31 mouse cellular contexts compared by ENCODE assay signal in genomic region chr4:71765529-71765928, GRCm38 (mm10). TPM values are rescaled to one million over a fixed set of nuclear protein-coding genes. Genes with fewer than 3 reads are reported as not detected.
A peak's percentile ranks its signal among the peaks of the same experiment; 100 is the strongest.
DNase-seq lines count a peak whose midpoint lies in the region; ATAC-seq lines count a peak whose summit lies in the region.
"Had no signal": no experiment of that assay in that cellular context is flagged by ENCODE, and none has a peak within 500 bp of the region (broad histone marks: within the 10 kb centered on the region; RNA-seq: fewer than 3 reads in every experiment).

No protein-coding gene starts in this region.

- H3K9ac ChIP-seq in hindbrain, embryonic 16.5 days (ENCODE audit: low read depth, low read length) = no peak overlapping the region
- H3K9ac ChIP-seq in midbrain, embryonic 12.5 days (replicated peaks) = no peak overlapping the region
- no peak overlapping the region for H3K9ac ChIP-seq in midbrain, embryonic 14.5 days (replicated peaks; ENCODE audit: low read length)
- H3K9ac ChIP-seq in forebrain, embryonic 14.5 days (ENCODE audit: low read length) = no peak overlapping the region
- H3K9ac ChIP-seq in midbrain, embryonic 13.5 days (replicated peaks) = no peak overlapping the region
- H3K9ac ChIP-seq in intestine, embryonic 16.5 days (ENCODE audit: low read depth, low read length) = no peak overlapping the region
- H3K9ac ChIP-seq: embryonic facial prominence, embryonic 15.5 days; heart, embryonic 12.5 days; liver, embryonic 12.5 days; liver, postnatal 0 days had no signal

- H3K36me3 ChIP-seq in hindbrain, embryonic 10.5 days = no peaks in the 10 kb centered on the region
- H3K36me3 ChIP-seq in hindbrain, embryonic 16.5 days (ENCODE audit: control insufficient read depth, insufficient read depth, low read length) = no peaks in the 10 kb centered on the region
- H3K36me3 ChIP-seq in midbrain, embryonic 12.5 days = no peaks in the 10 kb centered on the region
- H3K36me3 ChIP-seq in midbrain, embryonic 14.5 days (ENCODE audit: control insufficient read depth, insufficient read depth, low read length) = no peaks in the 10 kb centered on the region
- no peaks in the 10 kb centered on the region for H3K36me3 ChIP-seq in forebrain, embryonic 14.5 days (ENCODE audit: control insufficient read depth, insufficient read depth, low read length)
- no peaks in the 10 kb centered on the region for H3K36me3 ChIP-seq in midbrain, embryonic 13.5 days
- no peaks in the 10 kb centered on the region for H3K36me3 ChIP-seq in intestine, embryonic 16.5 days (ENCODE audit: control insufficient read depth, insufficient read depth, low read length)
- H3K36me3 ChIP-seq: embryonic facial prominence, embryonic 15.5 days; heart, embryonic 12.5 days; liver, embryonic 12.5 days had no signal

- 80% methylated on average over 1 of the region's 1 CpGs for WGBS in hindbrain, embryonic 10.5 days
- WGBS in hindbrain, embryonic 16.5 days = 51% methylated on average over 1 of the region's 1 CpGs
- 74% methylated on average over 1 of the region's 1 CpGs for WGBS in midbrain, embryonic 12.5 days
- WGBS in midbrain, embryonic 14.5 days = 70% methylated on average over 1 of the region's 1 CpGs
- WGBS in forebrain, embryonic 14.5 days = 28% methylated on average over 1 of the region's 1 CpGs
- 59% methylated on average over 1 of the region's 1 CpGs for WGBS in midbrain, embryonic 13.5 days
- WGBS in intestine, embryonic 16.5 days = 74% methylated on average over 1 of the region's 1 CpGs

- no peak overlapping the region for H3K4me2 ChIP-seq in hindbrain, embryonic 16.5 days (ENCODE audit: low read length)
- no peak overlapping the region for H3K4me2 ChIP-seq in midbrain, embryonic 12.5 days (replicated peaks)
- H3K4me2 ChIP-seq in midbrain, embryonic 14.5 days (ENCODE audit: low read length) = no peak overlapping the region
- H3K4me2 ChIP-seq in forebrain, embryonic 14.5 days (ENCODE audit: low read length) = no peak overlapping the region
- no peak overlapping the region for H3K4me2 ChIP-seq in midbrain, embryonic 13.5 days (replicated peaks)
- no peak overlapping the region for H3K4me2 ChIP-seq in intestine, embryonic 16.5 days (ENCODE audit: low read depth, low read length)
- H3K4me2 ChIP-seq: embryonic facial prominence, embryonic 15.5 days; heart, embryonic 12.5 days; liver, embryonic 12.5 days had no signal

- no peak for ATAC-seq in hindbrain, embryonic 16.5 days
- ATAC-seq in midbrain, embryonic 12.5 days (ENCODE audit: low FRiP score, low read depth) = peak; percentile 14
- no peak for ATAC-seq in midbrain, embryonic 14.5 days (ENCODE audit: low FRiP score, low TSS enrichment)
- peak; percentile 33 for ATAC-seq in forebrain, embryonic 14.5 days
- ATAC-seq in midbrain, embryonic 13.5 days = peak; percentile 21; the same call in 1 of the 2 replicates
- no peak for ATAC-seq in intestine, embryonic 16.5 days
- ATAC-seq: CD4-positive, CD25-positive, alpha-beta regulatory T cell, adult 4 months; intestine, postnatal 0 days; liver, embryonic 12.5 days; liver, postnatal 0 days; lung, postnatal 0 days had no signal

- no peak overlapping the region for H3K4me3 ChIP-seq in hindbrain, embryonic 10.5 days
- no peak overlapping the region for H3K4me3 ChIP-seq in hindbrain, embryonic 16.5 days (ENCODE audit: low read length)
- no peak overlapping the region for H3K4me3 ChIP-seq in midbrain, embryonic 12.5 days
- H3K4me3 ChIP-seq in midbrain, embryonic 14.5 days (replicated peaks; ENCODE audit: low read depth, low read length) = no peak overlapping the region
- no peak overlapping the region for H3K4me3 ChIP-seq in forebrain, embryonic 14.5 days (ENCODE audit: low read depth, low read length)
- H3K4me3 ChIP-seq in midbrain, embryonic 13.5 days (replicated peaks) = no peak overlapping the region
- H3K4me3 ChIP-seq in intestine, embryonic 16.5 days (ENCODE audit: low read length) = no peak overlapping the region
- H3K4me3 ChIP-seq: embryonic facial prominence, embryonic 15.5 days; gastrocnemius, adult 2 months; heart, embryonic 12.5 days; liver, embryonic 12.5 days; megakaryocyte, embryonic 14.5 days had no signal

- H3K27me3 ChIP-seq in hindbrain, embryonic 10.5 days (ENCODE audit: insufficient read depth, poor library complexity, severe bottlenecking) = peaks cover 16% of the 10 kb centered on the region
- no peaks in the 10 kb centered on the region for H3K27me3 ChIP-seq in hindbrain, embryonic 16.5 days (replicated peaks; ENCODE audit: control insufficient read depth, insufficient read depth, low read length)
- H3K27me3 ChIP-seq in midbrain, embryonic 12.5 days = no peaks in the 10 kb centered on the region
- no peaks in the 10 kb centered on the region; the same call in 1 of the 2 replicates for H3K27me3 ChIP-seq in midbrain, embryonic 14.5 days (ENCODE audit: control insufficient read depth, insufficient read depth, low read length)
- H3K27me3 ChIP-seq in forebrain, embryonic 14.5 days (replicated peaks; ENCODE audit: control insufficient read depth, insufficient read depth, low read length) = no peaks in the 10 kb centered on the region
- H3K27me3 ChIP-seq in midbrain, embryonic 13.5 days = 0 out of 2 replicates have a peak, but pooled peaks cover 2% of the 10 kb centered on the region
- H3K27me3 ChIP-seq in intestine, embryonic 16.5 days (replicated peaks; ENCODE audit: control insufficient read depth, insufficient read depth, low read length) = no peaks in the 10 kb centered on the region
- H3K27me3 ChIP-seq: embryonic facial prominence, embryonic 15.5 days; heart, embryonic 12.5 days; liver, embryonic 12.5 days; megakaryocyte, embryonic 14.5 days had no signal

- peaks cover 16% of the 10 kb centered on the region for H3K4me1 ChIP-seq in hindbrain, embryonic 10.5 days (replicated peaks)
- no peaks in the 10 kb centered on the region for H3K4me1 ChIP-seq in hindbrain, embryonic 16.5 days (ENCODE audit: control insufficient read depth, insufficient read depth, low read depth, low read length)
- H3K4me1 ChIP-seq in midbrain, embryonic 12.5 days = peaks cover 11% of the 10 kb centered on the region
- H3K4me1 ChIP-seq in midbrain, embryonic 14.5 days (ENCODE audit: control insufficient read depth, insufficient read depth, low read length) = no peaks in the 10 kb centered on the region
- 0 out of 2 replicates have a peak, but pooled peaks cover 2% of the 10 kb centered on the region for H3K4me1 ChIP-seq in forebrain, embryonic 14.5 days (ENCODE audit: control insufficient read depth, insufficient read depth, low read length)
- peaks cover 6% of the 10 kb centered on the region for H3K4me1 ChIP-seq in midbrain, embryonic 13.5 days (replicated peaks)
- H3K4me1 ChIP-seq in intestine, embryonic 16.5 days (ENCODE audit: control insufficient read depth, insufficient read depth, low read length) = no peaks in the 10 kb centered on the region
- H3K4me1 ChIP-seq: embryonic facial prominence, embryonic 15.5 days; heart, embryonic 12.5 days; liver, embryonic 12.5 days; megakaryocyte, embryonic 14.5 days had no signal

- peak overlapping the region; percentile 60; the same call in 1 of the 2 replicates for H3K27ac ChIP-seq in hindbrain, embryonic 10.5 days
- no peak overlapping the region for H3K27ac ChIP-seq in hindbrain, embryonic 16.5 days (ENCODE audit: low read depth, low read length)
- H3K27ac ChIP-seq in midbrain, embryonic 12.5 days (replicated peaks) = no peak overlapping the region
- no peak overlapping the region for H3K27ac ChIP-seq in midbrain, embryonic 14.5 days (replicated peaks; ENCODE audit: low read depth, low read length)
- H3K27ac ChIP-seq in forebrain, embryonic 14.5 days (ENCODE audit: low read depth, low read length) = no peak overlapping the region
- no peak overlapping the region for H3K27ac ChIP-seq in midbrain, embryonic 13.5 days
- no peak overlapping the region for H3K27ac ChIP-seq in intestine, embryonic 16.5 days (ENCODE audit: low read length)
- H3K27ac ChIP-seq: embryonic facial prominence, embryonic 15.5 days; gastrocnemius, adult 2 months; liver, embryonic 12.5 days had no signal

- no peaks in the 10 kb centered on the region for H3K9me3 ChIP-seq in hindbrain, embryonic 10.5 days
- H3K9me3 ChIP-seq in hindbrain, embryonic 16.5 days (ENCODE audit: control insufficient read depth, low read length) = no peaks in the 10 kb centered on the region
- H3K9me3 ChIP-seq in midbrain, embryonic 12.5 days = no peaks in the 10 kb centered on the region
- no peaks in the 10 kb centered on the region for H3K9me3 ChIP-seq in midbrain, embryonic 14.5 days (ENCODE audit: control insufficient read depth, low read length)
- no peaks in the 10 kb centered on the region for H3K9me3 ChIP-seq in forebrain, embryonic 14.5 days (replicated peaks; ENCODE audit: control insufficient read depth, low read length)
- no peaks in the 10 kb centered on the region for H3K9me3 ChIP-seq in midbrain, embryonic 13.5 days
- H3K9me3 ChIP-seq in intestine, embryonic 16.5 days (ENCODE audit: control insufficient read depth, low read length) = no peaks in the 10 kb centered on the region
- H3K9me3 ChIP-seq: embryonic facial prominence, embryonic 15.5 days; liver, embryonic 12.5 days had no signal

- DNase-seq in hindbrain, embryonic 10.5 days (ENCODE audit: low spot score) = no peak
- DNase-seq in midbrain, embryonic 14.5 days = no peak
- DNase-seq in forebrain, embryonic 14.5 days (ENCODE audit: low spot score) = no peak
- DNase-seq in frontal cortex, postnatal 25 days (ENCODE audit: low spot score in 2 of 2) = no peak
- DNase-seq: adrenal gland, postnatal 25 days; gastrocnemius, adult 2 months; gastrocnemius, postnatal 36 days; heart, adult 18-20 months; kidney, adult 9 months; kidney, postnatal 10 days; liver, postnatal 0 days; lung, postnatal 4 days; right cerebral cortex, postnatal 14 days; thymus, postnatal 4 days had no signal

RNA-seq across cellular contexts. Expression of gene Gm11232, which starts 7.8 kb away (rescaled TPM):
- 0.19 TPM in 1 of 2 replicates, not detected in the other for polyA plus RNA-seq in hindbrain, embryonic 10.5 days (2016; fragmentation: Nextera tagmentation; extraction: Ambion mirVana)
- 0.09 TPM in 1 of 2 replicates, not detected in the other for polyA plus RNA-seq in hindbrain, embryonic 16.5 days (2015; fragmentation: Nextera tagmentation; extraction: Ambion mirVana)
- not detected in 2 replicates for polyA plus RNA-seq in midbrain, embryonic 12.5 days (2016; fragmentation: Nextera tagmentation; extraction: Ambion mirVana)
- polyA plus RNA-seq in midbrain, embryonic 14.5 days (2014; fragmentation: Nextera tagmentation; extraction: Ambion mirVana) = not detected in 2 replicates
- not detected in 2 replicates for polyA plus RNA-seq in forebrain, embryonic 14.5 days (2014; fragmentation: Nextera tagmentation; extraction: Ambion mirVana)
- polyA plus RNA-seq in midbrain, embryonic 13.5 days (2015; fragmentation: Nextera tagmentation; extraction: Ambion mirVana) = not detected in 2 replicates
- 0.23 and 0.37 TPM in 2 replicates for polyA plus RNA-seq in intestine, embryonic 16.5 days (2015; fragmentation: Nextera tagmentation; extraction: Ambion mirVana)
- polyA plus RNA-seq: CD4-positive, CD25-positive, alpha-beta regulatory T cell, adult 4 months; cortical plate, adult 2 months; embryonic facial prominence, embryonic 15.5 days; frontal cortex, adult 2 months; heart, postnatal 0 days; intestine, postnatal 0 days; liver, embryonic 12.5 days; liver, postnatal 0 days; lung, postnatal 0 days; neural tube, embryonic 14.5 days; small intestine, adult 2 months; testis, adult 2 months had no signal

Comparison
In these comparisons a context has a peak if more than half of its experiments do, and no peak if none do; other contexts are left out.
1. ATAC-seq: peak in midbrain, embryonic 12.5 days (single experiment), forebrain, embryonic 14.5 days (single experiment) and midbrain, embryonic 13.5 days (single experiment); none in hindbrain, embryonic 16.5 days (single experiment), midbrain, embryonic 14.5 days (single experiment) and intestine, embryonic 16.5 days (single experiment).